Mouse (Mus musculus): Measurements from ENCODE around the gene Cracr2b. TPM values are rescaled to one million over a fixed set of nuclear protein-coding genes. Genes with fewer than 3 reads are reported as not detected.

Gene Cracr2b
- polyA plus RNA-seq, 1 experiment from 2014 or later = 5.3 TPM

DNA sequence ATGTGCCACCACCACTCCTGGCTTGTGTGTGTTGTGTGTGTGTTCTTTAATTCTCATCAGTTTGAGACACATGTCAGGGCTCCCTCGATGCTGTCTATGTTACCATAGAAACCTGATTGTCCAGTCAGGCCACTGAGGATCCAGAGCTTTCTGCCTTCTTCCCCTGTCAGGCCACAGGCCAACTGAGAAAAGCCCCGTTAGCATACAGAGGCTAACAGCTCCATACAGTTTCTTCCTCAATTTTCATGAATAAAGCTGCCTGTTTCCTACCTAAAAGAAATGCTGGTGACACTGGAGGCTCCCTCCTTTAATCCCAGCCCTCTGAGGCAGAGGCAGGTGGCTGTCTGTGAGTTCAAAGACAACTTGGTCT lies 24.4 kb upstream of the Cracr2b start:
- Histone ChIP-seq H3K4me1 (ENCODE audit: control insufficient read depth, insufficient read depth, low read length) (peaks cover 11% of the 10 kb centered on the region), H3K4me3 (ENCODE audit: low read depth, low read length) (peak overlapping the region; percentile 43), H3K4me2 (ENCODE audit: low read depth, severe bottlenecking) (peak overlapping the region; percentile 88), H3K9ac (ENCODE audit: low read length) (no peak overlapping the region), H3K9me3 (ENCODE audit: control insufficient read depth, low read length) (no peaks in the 10 kb centered on the region), H3K36me3 (ENCODE audit: control insufficient read depth, insufficient read depth, low read length) (peaks cover 16% of the 10 kb centered on the region), H3K27me3 (ENCODE audit: control insufficient read depth, insufficient read depth, low read length) (no peaks in the 10 kb centered on the region), H3K27ac (replicated peaks; ENCODE audit: low read depth, low read length) (no peak overlapping the region)
- DNase-seq (ENCODE audit: low spot score) (no peak), ATAC-seq (ENCODE audit: insufficient number of reproducible peaks, low FRiP score, low TSS enrichment, low read depth) (no peak)
- 71% methylated on average over 2 of the region's 2 CpGs for WGBS

- no peaks in the 10 kb centered on the region for H3K9me3 ChIP-seq (ENCODE audit: control insufficient read depth, low read length)
- ATAC-seq (ENCODE audit: insufficient number of reproducible peaks, low FRiP score, low TSS enrichment, low read depth) (peak; percentile 48), DNase-seq (ENCODE audit: low spot score) (peak; percentile 90)
- peaks cover 20% of the 10 kb centered on the region for H3K36me3 ChIP-seq (ENCODE audit: control insufficient read depth, insufficient read depth, low read length)
- peak within 1 kb of the TSS; percentile 72 for H3K9ac ChIP-seq (ENCODE audit: low read length)
- H3K27ac ChIP-seq (replicated peaks; ENCODE audit: low read depth, low read length) = no peak within 1 kb of the TSS
- 6% methylated on average over 53 of the region's 53 CpGs for WGBS
- peaks cover 18% of the 10 kb centered on the region for H3K4me1 ChIP-seq (ENCODE audit: control insufficient read depth, insufficient read depth, low read length)
- H3K4me2 ChIP-seq (ENCODE audit: low read depth, severe bottlenecking) = peak within 1 kb of the TSS; percentile 88
- H3K27me3 ChIP-seq (ENCODE audit: control insufficient read depth, insufficient read depth, low read length) = no peaks in the 10 kb centered on the region
- H3K4me3 ChIP-seq (ENCODE audit: low read depth, low read length) = peak within 1 kb of the TSS; percentile 43
Measured at GRCm38 (mm10) chr7:141437178-141438120, 23.4 kb upstream of the Cracr2b start, which contains the start of gene Slc25a22. Gene Slc25a22 (minus strand): TSS chr7:141437892.

GRCm38 (mm10) chr7:141438201-141438968 lies 22.5 kb upstream of the Cracr2b start:
- 94% methylated on average over 12 of the region's 12 CpGs for whole genome bisulfite sequencing
- no peak for ATAC-seq (ENCODE audit: insufficient number of reproducible peaks, low FRiP score, low TSS enrichment, low read depth)
- Histone ChIP-seq H3K9me3 (ENCODE audit: control insufficient read depth, low read length) (no peaks in the 10 kb centered on the region), H3K4me3 (ENCODE audit: low read depth, low read length) (no peak overlapping the region), H3K36me3 (ENCODE audit: control insufficient read depth, insufficient read depth, low read length) (peaks cover 20% of the 10 kb centered on the region), H3K27ac (replicated peaks; ENCODE audit: low read depth, low read length) (no peak overlapping the region), H3K27me3 (ENCODE audit: control insufficient read depth, insufficient read depth, low read length) (no peaks in the 10 kb centered on the region), H3K4me1 (ENCODE audit: control insufficient read depth, insufficient read depth, low read length) (peaks cover 28% of the 10 kb centered on the region), H3K9ac (ENCODE audit: low read length) (no peak overlapping the region), H3K4me2 (ENCODE audit: low read depth, severe bottlenecking) (no peak overlapping the region)
- no peak for DNase-seq (ENCODE audit: low spot score)

DNA sequence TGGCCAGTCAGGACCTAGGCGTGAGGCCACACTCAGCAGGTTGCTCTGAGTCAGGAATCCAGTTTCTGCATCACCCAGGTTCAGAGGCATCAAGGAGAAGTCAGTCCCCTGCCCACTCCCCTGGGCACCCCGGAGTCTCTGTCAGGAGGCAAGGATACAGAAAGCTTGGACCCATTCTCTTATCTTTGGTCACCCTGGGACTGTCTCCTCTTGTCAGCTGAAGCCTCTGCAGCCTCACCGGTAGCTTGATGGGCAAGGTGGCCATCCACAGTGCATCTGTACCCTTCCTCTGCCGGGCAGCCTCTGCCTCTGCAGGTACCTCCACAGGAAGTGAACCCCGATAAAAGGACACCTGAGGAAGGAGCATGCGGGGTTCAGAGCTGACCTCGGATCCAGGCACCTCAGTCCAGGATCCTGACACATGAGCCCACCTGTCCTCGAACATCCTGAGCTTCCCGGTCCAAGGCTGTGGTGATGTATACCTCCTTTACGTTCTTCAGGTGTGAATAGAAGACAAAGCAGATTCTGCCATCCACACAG lies 21.7 kb upstream of the Cracr2b start:
- DNase-seq (ENCODE audit: low spot score) (no peak), ATAC-seq (ENCODE audit: insufficient number of reproducible peaks, low FRiP score, low TSS enrichment, low read depth) (no peak)
- Histone ChIP-seq H3K9me3 (ENCODE audit: control insufficient read depth, low read length) (no peaks in the 10 kb centered on the region), H3K27ac (replicated peaks; ENCODE audit: low read depth, low read length) (no peak overlapping the region), H3K36me3 (ENCODE audit: control insufficient read depth, insufficient read depth, low read length) (peaks cover 20% of the 10 kb centered on the region), H3K4me1 (ENCODE audit: control insufficient read depth, insufficient read depth, low read length) (peaks cover 29% of the 10 kb centered on the region), H3K4me2 (ENCODE audit: low read depth, severe bottlenecking) (no peak overlapping the region), H3K27me3 (ENCODE audit: control insufficient read depth, insufficient read depth, low read length) (no peaks in the 10 kb centered on the region), H3K9ac (ENCODE audit: low read length) (no peak overlapping the region), H3K4me3 (ENCODE audit: low read depth, low read length) (no peak overlapping the region)
- 96% methylated on average over 10 of the region's 10 CpGs for WGBS

- no peak overlapping the region for H3K4me2 ChIP-seq (ENCODE audit: low read depth, severe bottlenecking)
- no peak for DNase-seq (ENCODE audit: low spot score)
- H3K4me1 ChIP-seq (ENCODE audit: control insufficient read depth, insufficient read depth, low read length) = peaks cover 23% of the 10 kb centered on the region
- ATAC-seq (ENCODE audit: insufficient number of reproducible peaks, low FRiP score, low TSS enrichment, low read depth) = no peak
- peaks cover 20% of the 10 kb centered on the region for H3K36me3 ChIP-seq (ENCODE audit: control insufficient read depth, insufficient read depth, low read length)
- H3K27me3 ChIP-seq (ENCODE audit: control insufficient read depth, insufficient read depth, low read length) = no peaks in the 10 kb centered on the region
- WGBS = 95% methylated on average over 11 of the region's 11 CpGs
- no peak overlapping the region for H3K27ac ChIP-seq (replicated peaks; ENCODE audit: low read depth, low read length)
- H3K9ac ChIP-seq (ENCODE audit: low read length) = no peak overlapping the region
- H3K4me3 ChIP-seq (ENCODE audit: low read depth, low read length) = no peak overlapping the region
- H3K9me3 ChIP-seq (ENCODE audit: control insufficient read depth, low read length) = no peaks in the 10 kb centered on the region
Measured at GRCm38 (mm10) chr7:141439811-141440210, 21.1 kb upstream of the Cracr2b start.

- no peaks in the 10 kb centered on the region for H3K9me3 ChIP-seq (ENCODE audit: control insufficient read depth, low read length)
- peaks cover 20% of the 10 kb centered on the region for H3K36me3 ChIP-seq (ENCODE audit: control insufficient read depth, insufficient read depth, low read length)
- H3K4me3 ChIP-seq (ENCODE audit: low read depth, low read length) = no peak overlapping the region
- H3K4me1 ChIP-seq (ENCODE audit: control insufficient read depth, insufficient read depth, low read length) = peaks cover 21% of the 10 kb centered on the region
- WGBS = 36% methylated on average over 6 of the region's 6 CpGs
- no peaks in the 10 kb centered on the region for H3K27me3 ChIP-seq (ENCODE audit: control insufficient read depth, insufficient read depth, low read length)
- peak; percentile 51 for DNase-seq (ENCODE audit: low spot score)
- no peak overlapping the region for H3K27ac ChIP-seq (replicated peaks; ENCODE audit: low read depth, low read length)
- no peak overlapping the region for H3K4me2 ChIP-seq (ENCODE audit: low read depth, severe bottlenecking)
- no peak for ATAC-seq (ENCODE audit: insufficient number of reproducible peaks, low FRiP score, low TSS enrichment, low read depth)
- no peak overlapping the region for H3K9ac ChIP-seq (ENCODE audit: low read length)
Measured at GRCm38 (mm10) chr7:141440613-141441012, 20.3 kb upstream of the Cracr2b start.

GRCm38 (mm10) chr7:141441460-141441859 lies 19.4 kb upstream of the Cracr2b start:
- Histone ChIP-seq H3K4me2 (ENCODE audit: low read depth, severe bottlenecking) (no peak overlapping the region; the same call in 1 of the 2 replicates), H3K4me3 (ENCODE audit: low read depth, low read length) (no peak overlapping the region), H3K27ac (replicated peaks; ENCODE audit: low read depth, low read length) (no peak overlapping the region), H3K4me1 (ENCODE audit: control insufficient read depth, insufficient read depth, low read length) (peaks cover 21% of the 10 kb centered on the region), H3K27me3 (ENCODE audit: control insufficient read depth, insufficient read depth, low read length) (no peaks in the 10 kb centered on the region), H3K9me3 (ENCODE audit: control insufficient read depth, low read length) (no peaks in the 10 kb centered on the region), H3K36me3 (ENCODE audit: control insufficient read depth, insufficient read depth, low read length) (peaks cover 20% of the 10 kb centered on the region), H3K9ac (ENCODE audit: low read length) (no peak overlapping the region)
- 94% methylated on average over 9 of the region's 9 CpGs for WGBS
- ATAC-seq (ENCODE audit: insufficient number of reproducible peaks, low FRiP score, low TSS enrichment, low read depth) (no peak), DNase-seq (ENCODE audit: low spot score) (no peak)

- no peaks in the 10 kb centered on the region for H3K9me3 ChIP-seq (ENCODE audit: control insufficient read depth, low read length)
- no peak overlapping the region for H3K4me3 ChIP-seq (ENCODE audit: low read depth, low read length)
- peak overlapping the region; percentile 79 for H3K4me2 ChIP-seq (ENCODE audit: low read depth, severe bottlenecking)
- WGBS = 87% methylated on average over 13 of the region's 13 CpGs
- peaks cover 19% of the 10 kb centered on the region for H3K4me1 ChIP-seq (ENCODE audit: control insufficient read depth, insufficient read depth, low read length)
- ATAC-seq (ENCODE audit: insufficient number of reproducible peaks, low FRiP score, low TSS enrichment, low read depth) = no peak
- 0 out of 2 replicates have a peak overlapping the region, but pooled peaks have one; percentile 4 for H3K9ac ChIP-seq (ENCODE audit: low read length)
- DNase-seq (ENCODE audit: low spot score) = no peak
- peaks cover 20% of the 10 kb centered on the region for H3K36me3 ChIP-seq (ENCODE audit: control insufficient read depth, insufficient read depth, low read length)
- H3K27ac ChIP-seq (replicated peaks; ENCODE audit: low read depth, low read length) = no peak overlapping the region
- H3K27me3 ChIP-seq (ENCODE audit: control insufficient read depth, insufficient read depth, low read length) = no peaks in the 10 kb centered on the region
Measured at GRCm38 (mm10) chr7:141442199-141442598, 18.7 kb upstream of the Cracr2b start.
